Mouse (Mus musculus) lung, adult 2 months (tissue): ENCODE measurements around the gene Ubxn10.

ENCODE experiments used
- CTCF ChIP-seq: fragments of 200-500 bp; IDR thresholded peaks from 2 replicates; pipeline ENCODE4 v1.5.1; 2011; ENCODE audit warnings: mild to moderate bottlenecking, low read length, control low read depth; ENCODE audit not compliant: insufficient read depth
- POLR2A ChIP-seq: fragments of 200-500 bp; IDR thresholded peaks from 2 replicates; pipeline ENCODE4 v1.6.1; 2011; ENCODE audit warnings: low read depth, mild to moderate bottlenecking, control low read depth, low read length, borderline replicate concordance; ENCODE audit errors: extremely low read depth

DNA sequence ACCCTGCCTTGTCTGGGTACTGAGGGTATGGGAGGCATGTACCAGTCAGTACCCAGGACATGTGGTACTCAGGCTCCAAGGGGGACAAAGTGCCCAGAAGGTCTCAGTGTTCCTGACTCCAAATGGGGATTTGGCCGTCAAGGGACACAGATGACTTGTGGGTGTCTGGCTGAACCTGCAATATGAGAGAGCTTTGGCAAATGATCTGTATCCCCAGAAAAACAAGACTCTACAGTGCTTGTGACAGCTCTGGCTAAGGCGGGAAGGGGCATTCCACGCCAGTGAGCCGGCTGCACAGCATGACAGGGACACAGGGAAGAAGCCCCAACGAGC is 17.7 kb downstream of the Ubxn10 start:
- no peak for TF ChIP-seq POLR2A
- TF ChIP-seq CTCF = no peak
